Mouse (Mus musculus) left cerebral cortex, adult 18-20 months (tissue): ENCODE measurements around the gene Jmjd6. TPM values are rescaled to one million over a fixed set of nuclear protein-coding genes. Genes with fewer than 3 reads are reported as not detected.

ENCODE experiments used
- DNase-seq, 2 experiments: peaks; one replicate each; pipeline ENCODE4 v3.0.0; 2021 to 2022; ENCODE audit warnings: low spot score in 2 of 2, mixed read lengths in 1 of 2
- total RNA-seq, 2 experiments: library from RNA; stranded (reverse); gene quantifications; 2 replicates each; pipeline ENCODE4 v1.2.3; 2021

The Jmjd6 gene
- total RNA-seq, 2 experiments from 2014 or later, result 28.3 to 31.3 TPM

DNA sequence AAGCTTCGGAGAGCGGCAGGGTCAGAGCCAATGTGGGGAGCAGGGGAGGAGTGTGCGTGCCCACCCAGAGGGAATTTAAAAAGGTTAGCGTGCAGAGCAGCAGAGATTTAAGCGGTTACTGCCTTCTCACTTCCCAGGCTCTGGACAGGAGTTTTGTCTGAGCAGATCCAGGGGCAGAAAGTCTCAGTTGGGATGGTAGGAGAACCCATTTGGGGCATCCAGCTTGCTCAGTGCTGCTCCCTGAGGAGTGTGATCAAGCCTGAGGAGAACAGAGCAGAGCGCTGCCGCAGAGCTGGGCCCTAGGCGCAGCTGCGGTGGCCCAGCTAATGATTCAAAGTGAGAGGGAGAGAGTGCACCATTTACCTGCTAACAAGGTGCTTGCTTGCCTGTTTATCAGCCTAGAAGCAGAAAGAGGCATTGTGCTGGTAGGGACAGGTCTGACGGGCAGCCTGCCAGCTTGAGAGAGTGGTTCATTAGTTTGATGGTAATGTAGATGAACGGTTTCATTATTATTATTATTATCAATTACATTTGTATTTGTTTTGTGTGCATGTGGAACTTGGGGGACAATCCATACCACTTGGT lies 34.3 kb downstream of the Jmjd6 start:
- DNase-seq, result no peak

DNA sequence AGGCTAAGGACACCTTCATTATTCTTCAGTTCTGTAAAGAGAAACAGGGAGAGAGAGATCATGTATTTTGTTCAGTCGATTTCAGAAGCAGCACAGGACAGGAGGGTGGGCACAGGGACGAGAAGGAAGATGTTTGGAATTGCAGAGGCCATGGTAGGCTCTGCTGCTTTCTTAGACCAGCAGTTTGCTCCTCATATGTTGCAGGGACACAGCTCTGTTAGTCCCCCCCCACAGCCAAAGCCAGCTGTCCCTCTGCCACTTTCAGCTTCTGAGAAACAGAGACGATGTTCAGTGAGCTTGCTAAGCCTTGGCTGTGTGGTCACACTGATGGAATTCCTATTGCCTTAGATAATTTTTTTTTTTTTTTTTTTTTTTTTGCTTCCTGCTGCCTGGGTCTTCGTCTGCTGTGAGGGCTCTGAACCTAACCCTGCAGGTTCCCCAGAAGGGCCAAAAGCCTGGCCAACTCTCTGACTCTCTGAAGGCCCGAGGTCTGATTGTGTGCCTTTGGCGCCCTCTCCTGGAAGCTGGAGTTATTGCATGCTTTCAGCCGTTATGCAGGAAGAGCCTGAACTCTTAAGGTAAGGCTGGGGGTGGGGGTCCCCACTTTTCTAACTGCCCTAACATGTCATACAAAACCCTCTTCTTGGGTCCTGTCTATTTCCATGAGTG lies 35.2 kb downstream of the Jmjd6 start:
- DNase-seq, result peak; percentile 81 to 87

DNA sequence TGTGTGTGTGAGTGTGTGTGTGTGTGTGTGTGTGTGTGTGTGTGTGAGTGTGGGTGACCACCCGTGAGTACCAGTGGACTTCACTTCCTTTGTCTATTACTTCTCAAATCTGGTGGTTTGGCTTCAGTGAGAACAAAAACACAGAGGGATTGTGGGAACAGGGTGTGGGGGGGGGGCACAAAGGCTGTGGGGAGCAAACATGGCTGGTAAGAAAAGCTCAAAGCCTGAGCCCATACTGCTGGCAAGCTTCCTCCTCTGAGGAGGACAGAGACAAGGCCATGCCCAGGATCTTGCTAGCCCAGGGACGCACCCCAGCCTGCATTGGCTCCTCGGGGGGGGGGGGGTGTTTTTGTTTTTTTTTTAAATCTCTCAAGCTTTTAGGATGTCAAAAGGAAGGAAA lies 35.7 kb downstream of the Jmjd6 start:
- DNase-seq, result no peak

DNA sequence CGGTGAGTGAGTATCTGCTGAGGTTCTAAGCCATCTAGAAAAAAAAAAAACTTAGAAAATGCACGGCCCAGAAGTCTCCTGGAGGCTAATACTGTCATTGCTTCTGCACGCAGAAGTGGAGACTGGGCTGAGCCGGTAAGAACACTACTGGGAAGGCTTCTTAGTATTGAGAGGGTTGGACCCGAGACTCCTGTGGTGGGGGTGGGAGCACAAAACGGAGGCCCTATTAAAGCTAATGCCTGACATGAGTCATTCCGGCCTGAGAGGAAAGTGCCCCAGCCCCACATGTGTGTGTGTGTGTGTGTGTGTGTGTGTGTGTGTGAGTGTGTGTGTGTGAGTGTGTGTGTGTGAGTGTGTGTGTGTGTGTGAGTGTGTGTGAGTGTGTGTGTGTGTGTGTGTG lies 36.1 kb downstream of the Jmjd6 start:
- no peak for DNase-seq

DNA sequence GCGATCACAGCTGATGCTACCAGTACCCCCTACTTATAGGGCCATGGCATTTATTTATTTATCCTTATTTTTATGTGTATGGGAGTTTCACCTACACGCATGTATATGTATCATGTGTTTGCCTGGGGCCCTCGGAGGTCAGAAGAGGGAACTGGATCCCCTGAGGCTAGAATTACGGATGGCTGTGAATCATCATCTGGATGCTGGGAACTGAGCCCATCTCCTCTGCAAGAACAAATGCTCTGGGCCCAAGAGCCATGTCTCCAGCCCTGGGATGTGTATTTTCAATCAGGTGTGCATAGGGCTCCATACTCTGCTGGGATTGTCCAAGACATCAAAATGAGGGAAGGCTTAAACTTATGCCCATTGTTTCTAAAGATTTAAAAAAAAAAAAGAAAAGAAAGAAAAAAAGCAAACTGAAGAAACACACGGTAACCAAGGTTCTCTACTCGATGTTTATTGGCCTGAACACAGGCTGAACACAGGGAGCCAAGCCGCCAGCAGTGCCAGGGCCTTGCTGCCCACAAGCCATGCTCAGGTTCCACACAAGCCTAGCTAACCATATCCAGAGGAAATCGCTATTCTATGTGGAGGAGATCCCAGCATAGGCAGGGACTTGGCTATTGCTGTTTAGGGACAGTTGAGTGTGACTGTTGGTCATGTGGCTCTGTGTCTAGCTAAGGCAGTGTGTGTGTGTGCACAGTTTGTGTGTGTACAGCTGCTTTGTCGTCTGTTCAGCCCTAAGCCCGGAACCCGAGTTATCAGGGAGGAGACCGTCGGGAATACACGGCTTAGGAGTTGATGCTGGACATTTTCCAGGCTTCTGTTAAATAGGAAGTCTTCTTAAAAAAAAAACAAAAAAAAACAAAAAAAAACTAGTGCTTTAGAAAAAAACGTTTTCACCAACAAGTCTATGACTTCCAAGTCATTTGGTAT lies 36.8 kb downstream of the Jmjd6 start:
- DNase-seq, result no peak

DNA sequence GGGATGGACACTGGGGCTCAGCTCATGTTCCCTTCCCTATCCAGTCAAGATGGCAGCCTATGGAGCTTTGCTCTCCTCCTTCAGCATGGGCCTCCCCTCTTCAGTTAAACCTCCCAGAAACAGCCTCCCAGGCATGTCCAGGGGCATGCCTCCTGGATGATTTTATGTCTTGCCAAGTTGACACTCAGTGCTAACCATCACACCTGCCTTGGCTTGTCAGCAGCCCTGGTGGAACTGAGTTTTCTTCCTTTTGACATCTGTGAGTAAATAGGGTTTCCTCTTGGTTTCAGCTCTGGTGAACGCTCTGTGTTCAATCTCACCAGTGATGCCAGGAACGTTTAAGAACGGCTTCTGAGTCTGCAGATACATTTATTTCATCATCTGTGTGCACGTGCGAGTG lies 40.5 kb downstream of the Jmjd6 start:
- no peak for DNase-seq

DNA sequence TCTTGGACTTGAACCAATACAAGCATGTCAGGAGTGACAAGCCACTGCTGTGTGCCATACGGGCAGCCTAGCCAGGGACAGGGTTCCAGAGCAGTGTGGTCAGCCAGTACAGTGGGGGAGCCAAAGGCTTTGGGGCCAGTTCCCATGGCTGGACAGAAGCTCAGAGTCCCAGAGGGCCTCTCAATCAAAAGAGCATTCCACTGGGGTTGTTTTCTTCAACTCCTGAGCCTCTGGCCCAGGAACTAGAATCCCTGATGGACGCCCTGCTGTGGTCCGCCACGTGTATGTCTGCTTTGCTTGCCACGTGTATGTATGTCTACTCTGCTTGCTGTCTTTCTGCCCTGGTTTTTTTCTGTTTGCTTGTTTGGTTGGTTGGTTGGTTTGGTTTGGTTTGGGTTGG lies 42.1 kb downstream of the Jmjd6 start:
- no peak for DNase-seq

- no peak for DNase-seq
Measured at GRCm38 (mm10) chr11:116799364-116799763, 43.9 kb downstream of the Jmjd6 start.

Other genes starting within 250 kb of the Jmjd6 start
- gene Rhbdf2, start 216.4 kb downstream of the Jmjd6 start, total RNA-seq, result 1 to 10 TPM; 1.6 to 1.9 TPM
- gene Prcd, start 189.9 kb downstream of the Jmjd6 start, total RNA-seq, result 1 to 10 TPM; 3.7 to 7.9 TPM
- gene Cygb, start 189.1 kb downstream of the Jmjd6 start, total RNA-seq, result 10 to 100 TPM; 48.6 to 55.9 TPM
- gene St6galnac1, start 67.9 kb downstream of the Jmjd6 start, total RNA-seq, result not detected
- gene Mxra7, start 15.4 kb downstream of the Jmjd6 start, total RNA-seq, result 10 to 100 TPM; 17.5 to 20.2 TPM
- gene Mettl23, start 171 bp downstream of the Jmjd6 start, total RNA-seq, result 10 to 100 TPM; 23.8 to 25.8 TPM
- 10 to 100 TPM; 40.3 to 44.9 TPM for gene Mfsd11, start 9.0 kb upstream of the Jmjd6 start, total RNA-seq
- gene Srsf2, start 9.6 kb upstream of the Jmjd6 start, total RNA-seq, result 100 to 1,000 TPM; 155 to 157 TPM
- 10 to 100 TPM; 82.9 to 85.7 TPM for gene Mgat5b, start 75.4 kb upstream of the Jmjd6 start, total RNA-seq